Mouse (Mus musculus): ENCODE measurements at regions not wholly inside any gene's neighbourhood (a gene's known extent, or its start where the extent isn't known, plus 50 kb on each side); places are given as distances from the start of the nearest gene placed in this dataset.

DNA sequence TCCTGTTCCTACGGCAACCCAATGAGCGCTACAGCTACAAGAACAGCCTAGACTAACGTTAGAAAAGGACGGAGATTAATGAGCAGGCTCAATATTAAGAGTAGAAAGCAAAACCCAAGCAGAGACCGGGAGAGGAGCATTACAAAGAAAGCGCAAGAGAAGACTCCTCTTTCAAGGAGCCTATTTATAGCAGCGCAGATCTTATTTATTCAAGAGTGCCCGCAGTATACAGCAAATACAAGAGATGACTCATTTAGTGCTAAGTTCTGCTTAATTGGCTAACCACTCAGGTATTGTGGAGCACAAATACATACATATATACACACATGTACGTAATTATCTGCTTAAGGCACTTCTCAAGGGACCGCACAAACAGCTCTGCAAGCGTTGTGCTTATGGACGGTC is 377.2 kb downstream of the Gpd2 start:
- DNase-seq = no peak

GRCm38 (mm10) chr2:57616525-57617225 is 379.2 kb downstream of the Gpd2 start:
- DNase-seq = peak in 1 of 2 experiments; percentile 29

DNA sequence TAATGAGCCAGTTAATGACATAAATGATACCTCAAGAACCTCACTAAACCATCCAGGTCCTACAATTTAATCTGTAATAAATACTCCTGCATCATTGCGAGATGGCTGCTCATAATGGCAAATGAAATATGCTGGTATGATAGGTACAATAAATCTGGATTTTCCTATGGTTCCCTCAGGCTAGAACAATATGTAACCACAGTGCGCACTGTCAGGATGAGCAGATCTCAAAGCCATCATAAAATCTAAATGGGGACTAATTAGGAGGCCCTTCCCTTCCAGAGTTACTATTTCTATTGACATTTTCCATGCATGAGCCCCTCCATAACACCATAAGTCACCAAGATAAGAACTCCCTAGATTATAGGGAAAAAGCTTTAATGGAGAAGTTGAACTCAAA is 379.8 kb downstream of the Gpd2 start:
- DNase-seq = no peak

DNA sequence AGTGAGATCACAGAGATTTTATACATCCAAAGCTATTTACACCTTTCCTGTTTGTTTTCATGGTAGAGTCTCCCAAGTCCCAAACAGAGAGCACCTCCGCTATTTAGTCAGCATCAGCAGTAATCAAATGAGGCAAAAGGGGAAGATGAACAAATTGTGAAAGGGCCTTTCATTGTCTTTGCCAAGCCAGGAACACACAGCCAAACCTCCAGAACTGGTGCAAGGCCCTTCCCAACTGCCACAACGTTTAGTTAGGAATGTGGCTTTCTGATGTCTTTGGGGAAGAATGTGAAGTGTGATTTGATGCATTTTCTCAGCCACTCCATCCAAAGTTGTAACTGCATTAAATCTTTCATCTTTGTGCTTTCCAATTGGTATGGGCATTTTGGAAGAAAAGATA is 353.6 kb upstream of the Galnt5 start:
- no peak for DNase-seq

- DNase-seq = no peak
These were observed 353.1 kb upstream of the Galnt5 start for GRCm38 (mm10) chr2:57644541-57644940.

DNA sequence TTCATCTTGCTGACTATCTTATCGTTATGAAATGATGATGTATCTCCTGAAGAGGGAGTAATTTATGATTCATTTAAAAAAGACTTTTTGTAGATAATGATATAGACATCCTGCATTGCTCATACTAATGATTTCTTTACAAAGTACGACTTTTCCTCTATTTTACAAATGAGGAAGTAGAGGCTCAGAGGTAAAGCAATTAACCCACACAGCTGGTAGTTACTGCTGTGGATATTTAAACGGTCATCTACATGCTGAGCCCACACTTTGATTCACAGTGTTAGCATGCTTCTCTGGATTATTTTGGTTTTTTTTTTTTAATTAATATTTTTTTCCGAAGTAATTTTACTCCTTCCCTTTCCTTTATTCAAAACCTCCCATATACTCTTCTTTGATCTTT is 348.7 kb upstream of the Galnt5 start:
- DNase-seq = no peak

DNA sequence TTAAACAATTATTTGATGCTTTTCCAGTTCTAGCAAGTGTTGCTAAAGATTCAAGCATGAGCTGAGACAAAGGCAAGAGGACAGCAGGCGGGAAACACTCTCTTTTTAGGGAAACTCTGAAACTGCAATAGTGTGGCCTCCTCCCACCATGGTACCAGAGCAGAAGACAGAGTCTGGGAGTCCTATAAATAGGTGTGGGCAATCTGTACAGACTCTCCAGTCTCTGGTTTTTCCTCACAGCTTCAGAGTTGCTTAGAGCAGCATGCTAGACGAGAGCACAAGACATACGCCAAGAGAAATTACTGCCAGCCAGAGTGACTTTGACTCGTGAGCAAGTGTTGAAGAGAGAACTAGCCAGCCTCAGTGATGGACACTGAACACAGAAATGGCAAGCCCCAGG is 340.3 kb upstream of the Galnt5 start:
- DNase-seq = no peak

DNA sequence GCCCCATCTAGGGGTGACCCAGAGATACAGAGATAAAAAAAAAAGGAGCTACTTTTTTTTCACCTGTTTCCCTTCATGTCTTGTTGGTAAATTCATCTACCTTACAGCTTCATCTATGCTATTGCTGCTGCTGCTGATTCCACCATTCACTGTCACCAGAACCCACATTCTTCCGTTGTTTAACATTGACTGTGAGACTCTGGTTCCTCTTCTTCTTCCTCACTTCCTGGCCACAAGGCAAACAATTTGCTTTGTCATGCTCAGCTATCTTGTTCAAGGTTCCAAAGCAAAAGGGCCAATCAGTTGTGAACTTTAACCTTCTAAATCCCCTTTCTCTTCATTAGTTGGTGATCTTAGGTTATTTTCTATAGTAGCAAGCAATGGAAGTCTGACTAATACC is 335.8 kb upstream of the Galnt5 start:
- no peak for DNase-seq

DNA sequence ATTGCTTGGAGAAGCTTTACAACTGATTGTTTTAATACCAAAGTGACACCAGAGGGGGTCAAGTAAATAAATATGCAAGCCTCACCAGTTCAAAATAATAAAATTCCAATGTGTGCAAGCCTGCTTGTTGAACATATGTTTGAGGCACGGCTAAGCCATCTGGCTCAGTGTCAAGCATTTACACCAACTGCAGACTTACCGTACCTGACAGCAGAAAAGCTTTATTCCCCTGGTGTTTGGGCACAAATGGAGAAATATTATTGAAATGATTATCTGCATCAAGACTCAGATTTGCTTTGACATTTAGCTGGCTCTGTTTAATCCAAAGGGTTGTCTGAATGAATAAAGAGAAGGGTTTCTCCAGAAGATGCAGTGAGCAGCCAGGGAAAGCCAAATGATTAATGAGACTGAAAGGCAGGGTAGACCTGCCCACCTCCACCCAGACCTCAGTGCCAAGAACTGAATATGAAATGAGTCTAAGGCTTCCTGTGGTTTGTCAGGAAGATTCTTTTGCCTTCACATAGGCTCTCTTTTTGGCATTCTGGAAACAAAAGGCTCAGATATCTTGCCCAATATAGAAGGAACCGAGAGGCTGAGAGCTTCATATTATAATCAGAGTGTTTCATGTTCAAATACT is 325.6 kb upstream of the Galnt5 start:
- DNase-seq = peak; percentile 42 to 54

DNA sequence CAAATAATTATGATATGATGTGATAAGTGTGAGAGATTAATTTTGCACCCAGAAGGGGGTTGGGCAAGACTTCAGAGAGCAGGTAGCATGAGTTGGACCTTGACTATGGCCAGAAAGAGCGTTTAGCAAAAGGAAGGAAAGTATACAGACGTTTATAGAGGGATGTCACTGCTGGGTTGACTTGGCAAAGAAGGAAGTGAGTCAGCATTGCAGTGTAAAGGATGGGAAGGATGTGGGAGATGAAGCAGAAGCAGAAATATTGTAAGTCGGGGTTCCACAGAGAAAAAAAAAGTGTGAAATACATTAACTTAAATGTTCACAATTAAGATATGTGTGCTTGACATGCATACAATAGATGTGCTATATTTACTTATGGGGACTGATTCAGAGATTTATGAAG is 307.8 kb upstream of the Galnt5 start:
- DNase-seq = no peak

DNA sequence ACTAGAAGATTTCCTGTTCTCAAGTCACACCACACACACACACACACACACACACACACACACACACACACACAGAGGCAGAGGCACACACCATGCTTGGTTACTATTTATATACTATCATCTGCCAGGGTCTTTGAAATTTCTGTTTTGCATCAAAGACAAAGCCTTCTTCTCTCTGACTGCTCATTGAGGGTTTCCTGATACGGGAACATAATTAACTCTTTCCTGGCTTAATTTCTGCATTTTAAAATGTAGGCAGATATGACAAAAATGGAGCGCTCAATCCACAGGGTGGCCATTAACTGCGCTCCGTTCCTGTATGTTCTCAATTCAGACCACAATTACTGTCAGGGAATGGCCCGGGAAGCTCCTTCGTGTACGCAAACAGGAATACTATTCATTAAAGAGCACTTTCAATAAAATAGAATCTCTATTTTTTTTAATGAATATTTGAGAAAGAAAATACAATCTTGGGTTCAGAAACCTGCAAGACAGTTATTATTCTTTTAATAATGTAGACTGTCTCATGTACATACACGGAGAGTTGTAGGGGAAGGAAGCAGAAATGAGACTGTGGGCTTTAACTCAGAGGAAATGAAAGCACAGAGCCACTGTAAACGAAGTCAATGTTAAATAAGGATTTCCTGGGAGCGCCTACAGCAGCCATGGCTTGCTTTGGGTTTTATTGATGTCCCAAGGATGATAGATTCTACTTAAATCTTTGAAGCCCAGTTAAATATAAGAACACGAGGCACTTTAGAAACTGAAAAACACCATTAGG is 300.5 kb upstream of the Galnt5 start:
- DNase-seq = no peak

DNA sequence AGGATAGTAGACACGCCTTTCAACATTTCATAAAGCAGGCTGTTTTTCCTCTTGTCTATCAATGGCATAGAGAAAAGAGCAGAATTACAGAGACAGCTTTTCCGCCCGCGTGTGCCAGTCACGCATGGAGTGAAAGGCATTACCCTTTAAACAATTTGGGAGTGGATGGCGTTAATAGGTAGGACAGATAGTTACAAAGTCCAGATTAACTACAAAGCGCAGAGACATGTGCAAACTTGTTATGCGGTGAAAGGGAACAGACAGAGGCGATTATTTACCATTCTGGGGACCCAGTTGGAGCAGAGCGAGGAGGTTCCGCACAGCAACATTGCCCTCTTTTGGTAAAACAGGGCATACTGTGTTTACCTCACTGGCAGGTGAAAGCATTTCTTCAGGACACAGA is 299.0 kb upstream of the Galnt5 start:
- DNase-seq = peak; percentile 51 to 67

- DNase-seq = no peak
These were observed 298.5 kb upstream of the Galnt5 start for GRCm38 (mm10) chr2:57699226-57699625.

DNA sequence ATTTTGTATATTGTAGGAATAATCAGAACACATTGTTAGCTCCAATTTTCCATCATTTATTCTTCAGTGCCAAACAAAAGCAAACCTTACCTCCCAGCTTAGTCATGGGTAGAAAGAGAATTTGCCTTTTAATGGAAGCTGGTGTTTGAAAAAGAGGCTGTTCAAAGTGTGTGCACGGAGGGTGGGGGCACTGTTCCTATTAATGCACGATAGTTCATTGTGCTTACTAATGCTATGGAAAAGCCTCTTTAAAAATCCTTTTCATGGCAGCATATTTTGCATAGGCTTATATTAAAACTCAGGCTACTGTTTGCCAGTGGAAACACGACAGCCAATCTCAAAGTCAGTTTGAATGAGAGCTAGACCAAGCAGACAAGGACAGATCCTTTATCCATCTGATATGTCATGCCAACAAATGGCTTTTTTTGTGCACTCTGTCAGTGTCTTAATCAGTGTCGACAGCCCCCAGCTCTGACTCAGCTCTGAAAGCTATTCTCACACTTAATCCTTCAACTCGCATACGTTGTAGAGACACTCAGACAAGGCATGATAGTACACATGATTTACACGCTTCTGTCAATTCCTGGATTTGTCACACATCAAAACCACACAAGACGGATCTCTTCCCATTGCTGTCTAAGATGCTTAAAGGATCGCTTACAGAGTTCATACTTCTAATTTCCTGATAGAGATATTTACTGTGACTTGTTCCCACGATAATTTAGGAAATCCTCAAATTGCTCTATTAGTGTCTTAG is 280.8 kb upstream of the Galnt5 start:
- no peak for DNase-seq

Measured in cerebellum, postnatal 36 days (tissue).